Mouse (Mus musculus): ENCODE data around the gene Pgf. TPM values are rescaled to one million over a fixed set of nuclear protein-coding genes. Genes with fewer than 3 reads are reported as not detected.

The Pgf gene
- total and polyA plus RNA-seq, 3 experiments = 0.46 TPM; not detected in 2

DNA sequence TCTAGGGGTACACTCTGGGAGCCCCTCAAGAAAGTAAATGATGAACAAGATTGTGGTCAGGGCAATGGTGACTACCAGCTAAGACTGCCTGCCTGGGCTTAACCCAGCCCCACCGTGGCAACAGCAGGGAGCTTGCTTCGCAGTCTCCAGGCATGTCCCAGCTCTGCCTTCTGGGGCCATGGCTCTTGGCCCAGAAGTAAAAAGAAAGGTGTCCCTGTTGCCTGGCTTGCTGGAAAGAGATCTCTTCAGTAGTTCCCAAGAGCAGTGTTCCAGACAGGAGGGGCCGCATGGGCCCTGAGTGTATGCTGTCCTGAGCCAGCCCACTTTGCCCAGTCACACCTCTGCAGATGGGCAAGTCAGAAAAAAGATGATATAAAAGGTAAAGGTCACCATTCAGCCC lies 7.7 kb downstream of the Pgf start:
- Histone ChIP-seq H3K36me3 (ENCODE audit: control insufficient read depth in 1 of 2, insufficient read depth in 2 of 2, low read length in 2 of 2) (no peaks in the 10 kb centered on the region), H3K4me1 (ENCODE audit: control insufficient read depth in 1 of 2, insufficient read depth in 2 of 2, low read length in 2 of 2) (no peaks in the 10 kb centered on the region), H3K27me3 (ENCODE audit: control insufficient read depth in 1 of 2, insufficient read depth in 2 of 2, low read length in 2 of 2) (peaks cover 0 to 1% of the 10 kb centered on the region in 2 experiments; a peak in 2 of 4 replicates), H3K79me2 (ENCODE audit: control insufficient read depth, insufficient read depth, low read length, poor library complexity) (no peaks in the 10 kb centered on the region), H3K4me3 (ENCODE audit: control insufficient read depth in 1 of 2, insufficient read depth in 1 of 2, low read depth in 2 of 2, low read length in 2 of 2) (no peak overlapping the region), H3K9ac (ENCODE audit: control insufficient read depth, low read depth, low read length, poor library complexity, severe bottlenecking) (no peak overlapping the region; the same call in 1 of the 2 replicates), H3K9me3 (replicated peaks; ENCODE audit: insufficient read depth, low read length) (no peaks in the 10 kb centered on the region), H3K27ac (ENCODE audit: control insufficient read depth, low read depth, low read length) (no peak overlapping the region)
- no peak for TF ChIP-seq MAZ (IDR thresholded peaks at IDR 0.05; ENCODE audit: low read depth, low read length)
- no peak for TF ChIP-seq TAL1 (IDR thresholded peaks at IDR 0.05; ENCODE audit: low read length)
- TF ChIP-seq KAT2A (conservative IDR thresholded peaks at IDR 0.05; ENCODE audit: low read depth, low read length) = no peak
- no peak for TF ChIP-seq CTCF (IDR thresholded peaks at IDR 0.05 in 2 of 3, conservative IDR thresholded peaks at IDR 0.05 in 1 of 3; ENCODE audit: control insufficient read depth in 1 of 3, insufficient read depth in 1 of 3, low read depth in 2 of 3, low read length in 3 of 3, poor library complexity in 1 of 3, severe bottlenecking in 1 of 3)
- no peak for TF ChIP-seq POLR2AphosphoS5 (IDR thresholded peaks at IDR 0.05; ENCODE audit: borderline replicate concordance, low read depth, low read length)
- no peak for TF ChIP-seq RAD21 (IDR thresholded peaks at IDR 0.05; ENCODE audit: low read depth, low read length)
- no peak for TF ChIP-seq CHD1 (IDR thresholded peaks at IDR 0.05; ENCODE audit: low read depth, low read length)
- no peak for TF ChIP-seq EP300 (IDR thresholded peaks at IDR 0.05; ENCODE audit: low read depth in 1 of 2, low read length in 2 of 2)
- no peak for TF ChIP-seq ZC3H11A (IDR thresholded peaks at IDR 0.05; ENCODE audit: low read depth, low read length)
- no peak for TF ChIP-seq CHD2 (IDR thresholded peaks at IDR 0.05; ENCODE audit: low read length)
- no peak for TF ChIP-seq NRF1 (IDR thresholded peaks at IDR 0.05; ENCODE audit: insufficient read depth, low read depth, low read length, poor library complexity, severe bottlenecking)
- no peak for TF ChIP-seq POLR2A (IDR thresholded peaks at IDR 0.05; ENCODE audit: control insufficient read depth in 1 of 2, insufficient read depth in 1 of 2, low read depth in 1 of 2, low read length in 2 of 2, poor library complexity in 1 of 2)
- no peak for TF ChIP-seq GABPA (IDR thresholded peaks at IDR 0.05; ENCODE audit: low read depth, low read length)
- no peak for TF ChIP-seq TBP (IDR thresholded peaks at IDR 0.05; ENCODE audit: low read depth, low read length)
- no peak for TF ChIP-seq JUND (IDR thresholded peaks at IDR 0.05; ENCODE audit: low read depth, low read length)
- no peak for TF ChIP-seq NELFE (IDR thresholded peaks at IDR 0.05; ENCODE audit: low read depth, low read length)
- no peak for TF ChIP-seq HCFC1 (IDR thresholded peaks at IDR 0.05; ENCODE audit: low read depth, low read length)
- TF ChIP-seq MYC (IDR thresholded peaks at IDR 0.05; ENCODE audit: low read depth, low read length) = no peak
- no peak for TF ChIP-seq GATA1 (IDR thresholded peaks at IDR 0.05; ENCODE audit: low read depth, low read length)
- TF ChIP-seq RCOR1 (IDR thresholded peaks at IDR 0.05; ENCODE audit: low read depth, low read length) = no peak
- DNase-seq (ENCODE audit: low read depth, low spot score) = no peak

GRCm38 (mm10) chr12:85169117-85169858 lies 8.3 kb downstream of the Pgf start:
- H3K79me2 ChIP-seq (ENCODE audit: control insufficient read depth, insufficient read depth, low read length, poor library complexity) = no peaks in the 10 kb centered on the region
- peak overlapping the region; percentile 33; the same call in 1 of the 2 replicates for H3K9ac ChIP-seq (ENCODE audit: control insufficient read depth, low read depth, low read length, poor library complexity, severe bottlenecking)
- no peak overlapping the region for H3K27ac ChIP-seq (ENCODE audit: control insufficient read depth, low read depth, low read length)
- H3K27me3 ChIP-seq (ENCODE audit: control insufficient read depth in 1 of 2, insufficient read depth in 2 of 2, low read length in 2 of 2) = peaks cover 0 to 1% of the 10 kb centered on the region in 2 experiments; a peak in 2 of 4 replicates
- H3K9me3 ChIP-seq (replicated peaks; ENCODE audit: insufficient read depth, low read length) = no peaks in the 10 kb centered on the region
- peak overlapping the region; percentile 39 to 47 for H3K4me3 ChIP-seq (ENCODE audit: control insufficient read depth in 1 of 2, insufficient read depth in 1 of 2, low read depth in 2 of 2, low read length in 2 of 2)
- no peaks in the 10 kb centered on the region for H3K36me3 ChIP-seq (ENCODE audit: control insufficient read depth in 1 of 2, insufficient read depth in 2 of 2, low read length in 2 of 2)
- DNase-seq (ENCODE audit: low read depth, low spot score) = peak; percentile 84
- H3K4me1 ChIP-seq (ENCODE audit: control insufficient read depth in 1 of 2, insufficient read depth in 2 of 2, low read length in 2 of 2) = no peaks in the 10 kb centered on the region
- TF ChIP-seq MXI1 (IDR thresholded peaks at IDR 0.05; ENCODE audit: low read depth, low read length) = peak; percentile 31; the same call in 1 of the 2 replicates
- peak; percentile 99 for TF ChIP-seq MAZ (IDR thresholded peaks at IDR 0.05; ENCODE audit: low read depth, low read length)
- peak; percentile 90 to 99 (median 96) for TF ChIP-seq CTCF (IDR thresholded peaks at IDR 0.05 in 2 of 3, conservative IDR thresholded peaks at IDR 0.05 in 1 of 3; ENCODE audit: control insufficient read depth in 1 of 3, insufficient read depth in 1 of 3, low read depth in 2 of 3, low read length in 3 of 3, poor library complexity in 1 of 3, severe bottlenecking in 1 of 3)
- no peak for TF ChIP-seq USF1 (IDR thresholded peaks at IDR 0.05; ENCODE audit: low read depth, low read length)
- TF ChIP-seq TBP (IDR thresholded peaks at IDR 0.05; ENCODE audit: low read depth, low read length) = no peak
- no peak for TF ChIP-seq RCOR1 (IDR thresholded peaks at IDR 0.05; ENCODE audit: low read depth, low read length)
- no peak for TF ChIP-seq MAX (IDR thresholded peaks at IDR 0.05; ENCODE audit: low read length)
- no peak for TF ChIP-seq JUND (IDR thresholded peaks at IDR 0.05; ENCODE audit: low read depth, low read length)
- peak; percentile 14; the same call in 1 of the 2 replicates for TF ChIP-seq TCF12 (IDR thresholded peaks at IDR 0.05; ENCODE audit: low read depth, low read length)
- no peak for TF ChIP-seq POLR2AphosphoS2 (IDR thresholded peaks at IDR 0.05; ENCODE audit: low read length)
- TF ChIP-seq MYB (IDR thresholded peaks at IDR 0.05; ENCODE audit: low read depth, low read length) = no peak
- TF ChIP-seq ETS1 (IDR thresholded peaks at IDR 0.05; ENCODE audit: low read depth, low read length) = no peak
- TF ChIP-seq UBTF (IDR thresholded peaks at IDR 0.05; ENCODE audit: borderline replicate concordance, insufficient read depth, low read depth, low read length) = no peak
- no peak for TF ChIP-seq MAFK (IDR thresholded peaks at IDR 0.05; ENCODE audit: borderline replicate concordance, low read depth, low read length)
- peak; percentile 85 for TF ChIP-seq RAD21 (IDR thresholded peaks at IDR 0.05; ENCODE audit: low read depth, low read length)
- TF ChIP-seq CHD1 (IDR thresholded peaks at IDR 0.05; ENCODE audit: low read depth, low read length) = no peak
- TF ChIP-seq CHD2 (IDR thresholded peaks at IDR 0.05; ENCODE audit: low read length) = no peak
- TF ChIP-seq E2F4 (IDR thresholded peaks at IDR 0.05; ENCODE audit: borderline replicate concordance, low read depth, low read length) = no peak
